Mouse (Mus musculus): Measurements from ENCODE around the gene Psd.

The Psd gene

GRCm38 (mm10) chr19:46318586-46319378, 8.2 kb downstream of the Psd start:
- DNase-seq: peak; percentile 63

- DNase-seq: no peak
Measured at GRCm38 (mm10) chr19:46318031-46318471, 8.9 kb downstream of the Psd start.

GRCm38 (mm10) chr19:46317546-46317885, 9.4 kb downstream of the Psd start:
- DNase-seq: no peak

- DNase-seq: no peak
Measured at GRCm38 (mm10) chr19:46316846-46317545, 10.0 kb downstream of the Psd start.

- DNase-seq: no peak
Measured at GRCm38 (mm10) chr19:46315752-46316610, 11.0 kb downstream of the Psd start.

- no peak for DNase-seq
Measured at GRCm38 (mm10) chr19:46314872-46315742, 11.8 kb downstream of the Psd start.

GRCm38 (mm10) chr19:46314151-46314601, 12.8 kb downstream of the Psd start:
- DNase-seq: no peak

GRCm38 (mm10) chr19:46313591-46313990, 13.4 kb downstream of the Psd start:
- DNase-seq: no peak

GRCm38 (mm10) chr19:46313116-46313515, 13.8 kb downstream of the Psd start:
- no peak for DNase-seq

- DNase-seq: no peak
Measured at GRCm38 (mm10) chr19:46312566-46312965, 14.4 kb downstream of the Psd start.

- no peak for DNase-seq
Measured at GRCm38 (mm10) chr19:46311341-46311740, 15.6 kb downstream of the Psd start.

GRCm38 (mm10) chr19:46310312-46310865, 16.6 kb downstream of the Psd start:
- DNase-seq: no peak

GRCm38 (mm10) chr19:46309651-46310305, 17.2 kb downstream of the Psd start:
- DNase-seq: no peak

- peak; percentile 93 for DNase-seq
Measured at GRCm38 (mm10) chr19:46308706-46309435, 18.1 kb downstream of the Psd start.

GRCm38 (mm10) chr19:46308303-46308702, 18.7 kb downstream of the Psd start:
- no peak for DNase-seq

- no peak for DNase-seq
Measured at GRCm38 (mm10) chr19:46307781-46308180, 19.2 kb downstream of the Psd start.

- no peak for DNase-seq
Measured at GRCm38 (mm10) chr19:46306751-46307289, 20.1 kb downstream of the Psd start.

- no peak for DNase-seq
Measured at GRCm38 (mm10) chr19:46306268-46306610, 20.7 kb downstream of the Psd start.

GRCm38 (mm10) chr19:46305432-46306267, 21.3 kb downstream of the Psd start:
- peak; percentile 92 for DNase-seq
